12 mouse cellular contexts compared by ENCODE assay signal in the genomic region with DNA sequence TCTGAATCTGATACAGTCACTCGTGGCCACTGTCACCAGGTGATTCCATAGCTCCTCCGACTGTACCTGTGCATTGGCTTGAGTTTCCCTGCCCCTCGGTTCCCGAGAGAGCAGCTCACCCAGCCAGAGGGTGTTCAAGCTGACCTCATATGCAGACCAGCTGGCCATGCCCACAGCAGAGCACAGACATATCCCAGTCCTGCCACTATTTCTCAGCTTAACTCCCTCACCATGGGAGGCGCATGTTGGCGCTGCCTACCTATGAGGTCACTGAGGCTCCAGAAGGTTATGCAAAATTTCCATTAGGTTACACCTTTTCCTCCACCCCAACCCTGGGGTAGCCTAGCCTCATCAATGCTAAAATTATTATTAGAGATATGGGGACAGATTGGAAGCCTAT.
"Had no signal": no experiment of that assay in that cellular context is flagged by ENCODE, and none has a peak within 500 bp of the region (broad histone marks: within the 10 kb centered on the region; RNA-seq: fewer than 3 reads in every experiment).

No protein-coding gene starts in this region.

- H3K27me3 ChIP-seq: kidney, embryonic 15.5 days; liver, embryonic 13.5 days; lung, embryonic 15.5 days; midbrain, embryonic 15.5 days had no signal

- DNase-seq: kidney, postnatal 14 days; liver, embryonic 13.5 days; liver, postnatal 0 days; lung, postnatal 14 days; right cerebral cortex, postnatal 25 days; thymus, postnatal 4 days had no signal

- H3K4me1 ChIP-seq: liver, embryonic 13.5 days; lung, embryonic 15.5 days; megakaryocyte, embryonic 14.5 days had no signal

- H3K4me3 ChIP-seq: kidney, embryonic 15.5 days; limb, embryonic 10.5 days; liver, embryonic 13.5 days; lung, embryonic 15.5 days; megakaryocyte, embryonic 14.5 days; midbrain, embryonic 15.5 days had no signal

- H3K27ac ChIP-seq: kidney, embryonic 15.5 days; limb, embryonic 10.5 days; liver, embryonic 13.5 days; lung, embryonic 15.5 days; macrophage; midbrain, embryonic 15.5 days had no signal

- ATAC-seq: liver, postnatal 0 days; midbrain, embryonic 15.5 days had no signal
